Mouse (Mus musculus) liver, embryonic 11.5 days (tissue): ENCODE data around the gene Fhdc1. TPM values are rescaled to one million over a fixed set of nuclear protein-coding genes. Genes with fewer than 3 reads are reported as not detected.

Source experiments
- ATAC-seq: fragments of 200-750 bp; cut with Nextera tagmentation; replicated peaks from 2 replicates; pipeline ENCODE4 v1.8.0; 2017; ENCODE audit warnings: moderate number of reproducible peaks, mild to moderate bottlenecking, moderate TSS enrichment, moderate library complexity; ENCODE audit not compliant: low FRiP score
- DNase-seq: peaks from one replicate; pipeline ENCODE4 v3.0.0-alpha.2; 2017; ENCODE audit warnings: low spot score
- H3K27ac ChIP-seq: fragments of 300-500 bp; sonication (generic); 2 replicates; pipeline ENCODE4 v1.5.1; 2014; ENCODE audit warnings: mild to moderate bottlenecking, low read depth, low read length, control low read depth
- H3K27me3 ChIP-seq: fragments of 300-500 bp; sonication (generic); replicated peaks from 2 replicates; pipeline ENCODE4 v1.6.1; 2014; ENCODE audit warnings: low read length, mixed read lengths; ENCODE audit not compliant: control insufficient read depth, insufficient read depth
- H3K36me3 ChIP-seq: fragments of 300-500 bp; sonication (generic); 2 replicates; pipeline ENCODE4 v1.6.1; 2014; ENCODE audit warnings: mild to moderate bottlenecking, low read length, moderate library complexity, mixed read lengths; ENCODE audit not compliant: control insufficient read depth, insufficient read depth
- H3K4me1 ChIP-seq: fragments of 300-500 bp; sonication (generic); replicated peaks from 2 replicates; pipeline ENCODE4 v1.6.1; 2014; ENCODE audit warnings: low read length, mixed read lengths; ENCODE audit not compliant: control insufficient read depth, insufficient read depth
- H3K4me2 ChIP-seq: fragments of 300-500 bp; sonication (generic); 2 replicates; pipeline ENCODE4 v1.6.1; 2014; ENCODE audit warnings: mild to moderate bottlenecking, control low read depth, moderate library complexity
- H3K4me3 ChIP-seq: fragments of 300-500 bp; sonication (generic); 2 replicates; pipeline ENCODE4 v1.5.1; 2014; ENCODE audit warnings: low read depth, low read length, control low read depth
- H3K9ac ChIP-seq: fragments of 300-500 bp; sonication (generic); 2 replicates; pipeline ENCODE4 v1.6.1; 2014; ENCODE audit warnings: low read depth, low read length, control low read depth
- H3K9me3 ChIP-seq: fragments of 300-500 bp; sonication (generic); 2 replicates; pipeline ENCODE4 v1.6.1; 2016; ENCODE audit warnings: low read length, inconsistent platforms, mixed read lengths; ENCODE audit not compliant: control insufficient read depth
- WGBS: fragments of 180-500 bp; shearing (Covaris S2); extraction: QIAGEN DNeasy Blood & Tissue Kit; methylation state at CpG from one replicate; pipeline ENCODE4 v1.1.7; 2014; 5-methylcytosine and 5-hydroxymethylcytosine counted together
- polyA plus RNA-seq: library from polyadenylated mRNA; unstranded; fragments of >200 nt; fragmentation: Nextera tagmentation; extraction: Ambion mirVana; gene quantifications from 2 replicates; pipeline ENCODE4 v1.2.1, GENCODE M21; 2014

The Fhdc1 gene
- polyA plus RNA-seq: 7.6 and 11.6 TPM in 2 replicates

GRCm38 (mm10) chr3:84480006-84480897 is at the start of gene Fhdc1:
TSS of gene Fhdc1 (minus strand) at chr3:84480429.
- Histone ChIP-seq H3K9ac (peak within 1 kb of the TSS; percentile 82), H3K27ac (peak within 1 kb of the TSS; percentile 30), H3K4me3 (peak within 1 kb of the TSS; percentile 77), H3K27me3 (peaks cover 43% of the 10 kb centered on the region), H3K4me1 (peaks cover 34% of the 10 kb centered on the region), H3K4me2 (peak within 1 kb of the TSS; percentile 100), H3K36me3 (no peaks in the 10 kb centered on the region), H3K9me3 (no peaks in the 10 kb centered on the region)
- under 1% methylated on average over 80 of the region's 82 CpGs for WGBS
- peak; percentile 75 for DNase-seq
- ATAC-seq: peak; percentile 70

GRCm38 (mm10) chr3:84529021-84529420 is 48.8 kb upstream of the Fhdc1 start:
- Histone ChIP-seq H3K27me3 (no peaks in the 10 kb centered on the region), H3K27ac (no peak overlapping the region), H3K9ac (no peak overlapping the region), H3K4me3 (no peak overlapping the region), H3K9me3 (no peaks in the 10 kb centered on the region), H3K4me2 (no peak overlapping the region), H3K36me3 (no peaks in the 10 kb centered on the region; the same call in 1 of the 2 replicates), H3K4me1 (no peaks in the 10 kb centered on the region; the same call in 1 of the 2 replicates)
- no peak for DNase-seq
- no peak for ATAC-seq
- WGBS: 86% methylated on average over 2 of the region's 2 CpGs

GRCm38 (mm10) chr3:84524952-84525351 is 44.7 kb upstream of the Fhdc1 start:
- Histone ChIP-seq H3K4me1 (no peaks in the 10 kb centered on the region), H3K27me3 (no peaks in the 10 kb centered on the region), H3K4me3 (no peak overlapping the region), H3K36me3 (no peaks in the 10 kb centered on the region), H3K9me3 (no peaks in the 10 kb centered on the region), H3K27ac (no peak overlapping the region), H3K4me2 (no peak overlapping the region), H3K9ac (no peak overlapping the region)
- 76% methylated on average over 1 of the region's 1 CpGs for WGBS
- ATAC-seq (no peak), DNase-seq (no peak)

- no peak overlapping the region for H3K9ac ChIP-seq
- H3K4me3 ChIP-seq: no peak overlapping the region
- H3K9me3 ChIP-seq: no peaks in the 10 kb centered on the region
- 95% methylated on average over 3 of the region's 3 CpGs for WGBS
- no peak overlapping the region for H3K4me2 ChIP-seq
- H3K27me3 ChIP-seq: no peaks in the 10 kb centered on the region
- ATAC-seq (no peak), DNase-seq (no peak)
- peaks cover 4% of the 10 kb centered on the region for H3K4me1 ChIP-seq
- H3K36me3 ChIP-seq: peaks cover 4% of the 10 kb centered on the region; the same call in 1 of the 2 replicates
- no peak overlapping the region for H3K27ac ChIP-seq
Observed at GRCm38 (mm10) chr3:84516163-84516562, 35.9 kb upstream of the Fhdc1 start.

- peaks cover 4% of the 10 kb centered on the region for H3K4me1 ChIP-seq
- DNase-seq: no peak
- no peak overlapping the region for H3K4me3 ChIP-seq
- no peak overlapping the region for H3K9ac ChIP-seq
- no peak overlapping the region for H3K4me2 ChIP-seq
- H3K27me3 ChIP-seq: no peaks in the 10 kb centered on the region
- H3K36me3 ChIP-seq: no peaks in the 10 kb centered on the region
- no peak; the same call in 1 of the 2 replicates for ATAC-seq
- no peak overlapping the region for H3K27ac ChIP-seq
- H3K9me3 ChIP-seq: no peaks in the 10 kb centered on the region
- WGBS: 54% methylated on average over 6 of the region's 6 CpGs
Observed at GRCm38 (mm10) chr3:84512774-84513515, 32.7 kb upstream of the Fhdc1 start.

- WGBS: 48% methylated on average over 4 of the region's 4 CpGs
- Histone ChIP-seq H3K4me2 (no peak overlapping the region), H3K27ac (no peak overlapping the region), H3K9ac (no peak overlapping the region), H3K9me3 (no peaks in the 10 kb centered on the region), H3K4me1 (no peaks in the 10 kb centered on the region; the same call in 1 of the 2 replicates), H3K27me3 (no peaks in the 10 kb centered on the region), H3K36me3 (peaks cover 5% of the 10 kb centered on the region; the same call in 1 of the 2 replicates), H3K4me3 (no peak overlapping the region)
- 0 out of 2 replicates have a peak, but pooled peaks have one; percentile 54 for ATAC-seq
- DNase-seq: no peak
Observed at GRCm38 (mm10) chr3:84505193-84505592, 25.0 kb upstream of the Fhdc1 start.

- 66% methylated on average over 8 of the region's 8 CpGs for WGBS
- no peak for DNase-seq
- no peaks in the 10 kb centered on the region for H3K9me3 ChIP-seq
Observed at GRCm38 (mm10) chr3:84504291-84504690, 24.1 kb upstream of the Fhdc1 start.

GRCm38 (mm10) chr3:84502101-84502500 is 21.9 kb upstream of the Fhdc1 start:
- H3K4me2 ChIP-seq: no peak overlapping the region
- WGBS: 75% methylated on average over 2 of the region's 2 CpGs

More at GRCm38 (mm10) chr3:84504291-84504690, 24.1 kb upstream of the Fhdc1 start:
- no peak overlapping the region for H3K4me3 ChIP-seq
- peaks cover 5% of the 10 kb centered on the region; the same call in 1 of the 2 replicates for H3K36me3 ChIP-seq
- H3K9ac ChIP-seq: no peak overlapping the region
- no peak overlapping the region for H3K27ac ChIP-seq
- ATAC-seq: no peak
- H3K4me2 ChIP-seq: no peak overlapping the region
- H3K4me1 ChIP-seq: no peaks in the 10 kb centered on the region; the same call in 1 of the 2 replicates
- no peaks in the 10 kb centered on the region for H3K27me3 ChIP-seq

More at GRCm38 (mm10) chr3:84502101-84502500, 21.9 kb upstream of the Fhdc1 start:
- H3K36me3 ChIP-seq: peaks cover 5% of the 10 kb centered on the region; the same call in 1 of the 2 replicates
- ATAC-seq (no peak), DNase-seq (no peak)
- H3K9me3 ChIP-seq: no peaks in the 10 kb centered on the region
- H3K4me3 ChIP-seq: no peak overlapping the region
- no peaks in the 10 kb centered on the region for H3K27me3 ChIP-seq
- H3K4me1 ChIP-seq: no peaks in the 10 kb centered on the region; the same call in 1 of the 2 replicates
- no peak overlapping the region for H3K9ac ChIP-seq
- H3K27ac ChIP-seq: no peak overlapping the region
